Mouse (Mus musculus) stomach, postnatal 0 days (tissue): ENCODE measurements around the gene Dixdc1. TPM values are rescaled to one million over a fixed set of nuclear protein-coding genes. Genes with fewer than 3 reads are reported as not detected.

Experiments
- ATAC-seq: fragments of 200-750 bp; cut with Nextera tagmentation; 2 replicates; pipeline ENCODE4 v1.8.0; 2017; ENCODE audit not compliant: low FRiP score, low TSS enrichment
- DNase-seq: peaks from one replicate; pipeline ENCODE4 v3.0.0-alpha.2; 2016; ENCODE audit warnings: low spot score
- H3K27ac ChIP-seq: fragments of 300-500 bp; sonication (generic); replicated peaks from 2 replicates; pipeline ENCODE4 v1.5.1; 2014; ENCODE audit warnings: mild to moderate bottlenecking, control low read depth
- H3K27me3 ChIP-seq: fragments of 300-500 bp; sonication (generic); 2 replicates; pipeline ENCODE4 v1.6.1; 2014; ENCODE audit warnings: low read length; ENCODE audit not compliant: control insufficient read depth, insufficient read depth
- H3K36me3 ChIP-seq: fragments of 300-500 bp; sonication (generic); 2 replicates; pipeline ENCODE4 v1.6.1; 2014; ENCODE audit warnings: low read length, mixed read lengths; ENCODE audit not compliant: control insufficient read depth, insufficient read depth
- H3K4me1 ChIP-seq: fragments of 300-500 bp; sonication (generic); replicated peaks from 2 replicates; pipeline ENCODE4 v1.6.1; 2014; ENCODE audit warnings: antibody characterized with exemption; ENCODE audit not compliant: control insufficient read depth, insufficient read depth
- H3K4me2 ChIP-seq: fragments of 300-500 bp; sonication (generic); replicated peaks from 2 replicates; pipeline ENCODE4 v1.6.1; 2014; ENCODE audit warnings: low read depth, mild to moderate bottlenecking, control low read depth, moderate library complexity
- H3K4me3 ChIP-seq: fragments of 300-500 bp; sonication (generic); 2 replicates; pipeline ENCODE4 v1.5.1; 2014; ENCODE audit warnings: low read depth, low read length, control low read depth
- H3K9ac ChIP-seq: fragments of 300-500 bp; sonication (generic); 2 replicates; pipeline ENCODE4 v1.6.1; 2014; ENCODE audit warnings: mild to moderate bottlenecking, low read length, control low read depth, mixed read lengths
- H3K9me3 ChIP-seq: fragments of 300-500 bp; sonication (generic); 2 replicates; pipeline ENCODE4 v1.6.1; 2016; ENCODE audit warnings: low read length; ENCODE audit not compliant: control insufficient read depth
- CTCF ChIP-seq: IDR thresholded peaks from 2 replicates; pipeline ENCODE4 v1.5.1; 2016; ENCODE audit warnings: antibody characterized with exemption, low read depth, mild to moderate bottlenecking, moderate library complexity
- EP300 ChIP-seq: optimal IDR thresholded peaks from 2 replicates; pipeline ENCODE3; 2016; ENCODE audit warnings: antibody characterized with exemption
- WGBS: fragments of 180-500 bp; shearing (Covaris S2); extraction: QIAGEN DNeasy Blood & Tissue Kit; methylation state at CpG from one replicate; pipeline ENCODE4 v1.1.7; 2014; 5-methylcytosine and 5-hydroxymethylcytosine counted together
- polyA plus RNA-seq: library from polyadenylated mRNA; unstranded; fragments of >200 nt; fragmentation: Nextera tagmentation; extraction: Ambion mirVana; gene quantifications from 2 replicates; pipeline ENCODE4 v1.2.1, GENCODE M21; 2015

Dixdc1 gene
- polyA plus RNA-seq, 1 experiment from 2014 or later, result 6.6 TPM

DNA sequence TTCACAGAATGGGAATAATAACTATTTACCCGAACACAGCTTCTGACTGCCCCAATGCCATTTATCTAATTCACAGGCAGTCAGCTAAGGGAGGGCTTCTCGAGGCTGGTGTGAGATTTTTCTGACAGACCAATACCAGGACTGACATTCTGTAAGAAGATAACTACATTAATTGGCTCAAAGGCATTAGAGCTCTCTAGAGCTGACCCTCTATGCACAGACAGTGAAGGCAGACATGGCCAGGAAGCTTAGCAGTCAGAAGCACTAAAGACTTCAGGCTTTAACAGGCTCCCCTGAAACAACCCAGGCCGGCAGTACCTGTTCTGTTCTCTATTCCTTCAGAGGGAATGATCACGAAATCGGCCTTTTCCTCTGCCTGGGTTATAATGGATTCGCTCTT, 44.2 kb downstream of the Dixdc1 start:
- no peak for TF ChIP-seq CTCF
- TF ChIP-seq EP300, result no peak
- DNase-seq, result no peak
- Histone ChIP-seq H3K4me3 (no peak overlapping the region), H3K27me3 (no peaks in the 10 kb centered on the region), H3K9ac (no peak overlapping the region), H3K27ac (no peak overlapping the region), H3K4me1 (no peaks in the 10 kb centered on the region), H3K4me2 (no peak overlapping the region), H3K36me3 (no peaks in the 10 kb centered on the region), H3K9me3 (no peaks in the 10 kb centered on the region)
- WGBS, result 80% methylated on average over 6 of the region's 6 CpGs
- no peak for ATAC-seq

GRCm38 (mm10) chr9:50693631-50694030, 45.7 kb downstream of the Dixdc1 start:
- peak overlapping the region; percentile 39; the same call in 1 of the 2 replicates for H3K4me2 ChIP-seq
- ATAC-seq (peak; percentile 85), DNase-seq (peak; percentile 91)
- peak overlapping the region; percentile 33 for H3K4me3 ChIP-seq
- 0 out of 2 replicates have a peak overlapping the region, but pooled peaks have one; percentile 38 for H3K9ac ChIP-seq
- H3K27me3 ChIP-seq, result no peaks in the 10 kb centered on the region
- TF ChIP-seq CTCF (peak; percentile 81), EP300 (no peak)
- WGBS, result 24% methylated on average over 10 of the region's 10 CpGs
- no peaks in the 10 kb centered on the region for H3K4me1 ChIP-seq
- no peaks in the 10 kb centered on the region for H3K9me3 ChIP-seq
- H3K27ac ChIP-seq, result peak overlapping the region; percentile 83
- H3K36me3 ChIP-seq, result no peaks in the 10 kb centered on the region; the same call in 1 of the 2 replicates

- peak overlapping the region; percentile 33 for H3K4me3 ChIP-seq
- ATAC-seq, result peak; percentile 84
- H3K9me3 ChIP-seq, result no peaks in the 10 kb centered on the region
- TF ChIP-seq CTCF, result no peak
- TF ChIP-seq EP300, result no peak
- H3K27ac ChIP-seq, result peak overlapping the region; percentile 83
- H3K4me1 ChIP-seq, result no peaks in the 10 kb centered on the region
- H3K9ac ChIP-seq, result peak overlapping the region; percentile 38
- WGBS, result 38% methylated on average over 13 of the region's 13 CpGs
- H3K4me2 ChIP-seq, result peak overlapping the region; percentile 39; the same call in 1 of the 2 replicates
- H3K27me3 ChIP-seq, result no peaks in the 10 kb centered on the region
- DNase-seq, result peak; percentile 73
- H3K36me3 ChIP-seq, result no peaks in the 10 kb centered on the region; the same call in 1 of the 2 replicates
Observed at GRCm38 (mm10) chr9:50692626-50693580, 46.4 kb downstream of the Dixdc1 start.

GRCm38 (mm10) chr9:50686866-50687652, 52.3 kb downstream of the Dixdc1 start:
- no peak overlapping the region for H3K9ac ChIP-seq
- no peak overlapping the region for H3K4me2 ChIP-seq
- no peaks in the 10 kb centered on the region for H3K4me1 ChIP-seq
- 53% methylated on average over 6 of the region's 6 CpGs for WGBS
- H3K4me3 ChIP-seq, result no peak overlapping the region
- no peak for TF ChIP-seq CTCF
- H3K27me3 ChIP-seq, result no peaks in the 10 kb centered on the region
- H3K27ac ChIP-seq, result no peak overlapping the region
- H3K9me3 ChIP-seq, result no peaks in the 10 kb centered on the region
- ATAC-seq (no peak), DNase-seq (no peak)
- H3K36me3 ChIP-seq, result no peaks in the 10 kb centered on the region; the same call in 1 of the 2 replicates

DNA sequence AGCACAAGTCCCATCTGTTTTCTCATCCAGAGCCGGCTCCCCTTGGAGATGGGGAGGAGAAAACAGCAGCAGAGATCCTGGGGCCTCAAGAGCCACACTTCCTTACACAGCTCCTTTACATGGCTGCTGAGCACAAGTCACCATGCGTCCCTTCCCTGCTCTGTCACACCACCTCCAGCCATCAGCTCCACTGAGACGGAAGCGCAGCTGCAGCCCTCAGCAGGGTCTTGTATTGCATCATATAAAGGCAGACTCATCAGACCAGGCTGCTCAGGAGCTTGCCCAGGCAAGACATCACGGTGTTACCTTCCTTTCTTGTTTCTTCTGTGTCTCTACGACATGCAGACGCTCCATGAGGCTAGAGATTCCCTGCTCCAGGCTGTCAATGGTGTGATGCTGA, 57.6 kb downstream of the Dixdc1 start:
- H3K36me3 ChIP-seq, result peaks cover 2% of the 10 kb centered on the region; the same call in 1 of the 2 replicates
- DNase-seq (no peak), ATAC-seq (no peak)
- no peak overlapping the region for H3K27ac ChIP-seq
- H3K9ac ChIP-seq, result no peak overlapping the region
- H3K4me2 ChIP-seq, result no peak overlapping the region
- WGBS, result 70% methylated on average over 7 of the region's 7 CpGs
- H3K9me3 ChIP-seq, result no peaks in the 10 kb centered on the region
- no peaks in the 10 kb centered on the region for H3K27me3 ChIP-seq
- no peaks in the 10 kb centered on the region for H3K4me1 ChIP-seq
- TF ChIP-seq EP300 (no peak), CTCF (no peak)
- H3K4me3 ChIP-seq, result no peak overlapping the region
